24 mouse cellular contexts compared by ENCODE assay signal in the genomic region with DNA sequence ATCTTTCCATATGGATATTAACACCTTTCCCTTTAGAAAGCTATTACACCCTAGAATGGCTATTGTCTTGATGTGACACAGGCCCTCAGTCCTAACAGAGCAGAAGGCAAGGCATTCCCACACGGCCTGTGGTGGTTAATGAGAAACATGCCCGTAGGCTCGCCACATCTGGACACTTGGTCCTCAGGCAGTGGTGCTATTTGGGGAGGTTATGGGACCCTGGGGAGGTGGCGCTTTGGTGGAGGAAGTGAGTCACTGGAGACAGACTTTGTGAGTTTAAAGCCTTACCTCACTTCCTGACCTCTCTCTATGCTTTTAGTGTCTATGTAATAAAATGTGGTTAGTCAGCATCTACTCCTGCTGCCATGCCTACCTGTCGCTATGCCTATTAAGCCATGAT.
DNase-seq lines count a peak whose midpoint lies in the region; ATAC-seq lines count a peak whose summit lies in the region.
"Had no signal": no experiment of that assay in that cellular context is flagged by ENCODE, and none has a peak within 500 bp of the region (broad histone marks: within the 10 kb centered on the region; RNA-seq: fewer than 3 reads in every experiment).

No protein-coding gene starts in this region.

- H3K27ac ChIP-seq in hindbrain, embryonic 10.5 days = no peak overlapping the region
- H3K27ac ChIP-seq in hindbrain, embryonic 16.5 days (ENCODE audit: low read depth, low read length) = no peak overlapping the region
- no peak overlapping the region for H3K27ac ChIP-seq in embryonic facial prominence, embryonic 11.5 days (replicated peaks; ENCODE audit: low read depth, low read length)
- peak overlapping the region; percentile 73 for H3K27ac ChIP-seq in limb, embryonic 12.5 days
- no peak overlapping the region for H3K27ac ChIP-seq in heart, embryonic 11.5 days (ENCODE audit: low read depth, low read length)
- no peak overlapping the region for H3K27ac ChIP-seq in midbrain, embryonic 16.5 days (ENCODE audit: low read length)
- H3K27ac ChIP-seq: embryonic facial prominence, embryonic 13.5 days; forebrain, embryonic 13.5 days; gastrocnemius, adult 2 months; kidney, embryonic 15.5 days; liver, embryonic 14.5 days; lung, embryonic 15.5 days; midbrain, embryonic 10.5 days; stomach, embryonic 15.5 days had no signal

- 68% methylated on average over 5 of the region's 5 CpGs for WGBS in hindbrain, embryonic 10.5 days
- WGBS in hindbrain, embryonic 16.5 days = 69% methylated on average over 5 of the region's 5 CpGs
- WGBS in embryonic facial prominence, embryonic 11.5 days = 53% methylated on average over 5 of the region's 5 CpGs
- WGBS in limb, embryonic 12.5 days = 21% methylated on average over 5 of the region's 5 CpGs
- WGBS in heart, embryonic 11.5 days (ENCODE audit: insufficient replicate concordance) = 70% methylated on average over 5 of the region's 5 CpGs
- 90% methylated on average over 5 of the region's 5 CpGs for WGBS in midbrain, embryonic 16.5 days

- no peaks in the 10 kb centered on the region for H3K27me3 ChIP-seq in hindbrain, embryonic 10.5 days (ENCODE audit: insufficient read depth, poor library complexity, severe bottlenecking)
- H3K27me3 ChIP-seq in hindbrain, embryonic 16.5 days (replicated peaks; ENCODE audit: control insufficient read depth, insufficient read depth, low read length) = no peaks in the 10 kb centered on the region
- H3K27me3 ChIP-seq in embryonic facial prominence, embryonic 11.5 days (ENCODE audit: control insufficient read depth, insufficient read depth, low read length) = no peaks in the 10 kb centered on the region
- H3K27me3 ChIP-seq in limb, embryonic 12.5 days = no peaks in the 10 kb centered on the region
- no peaks in the 10 kb centered on the region for H3K27me3 ChIP-seq in heart, embryonic 11.5 days (ENCODE audit: control insufficient read depth, insufficient read depth, low read length)
- no peaks in the 10 kb centered on the region for H3K27me3 ChIP-seq in midbrain, embryonic 16.5 days (ENCODE audit: control insufficient read depth, insufficient read depth, low read depth, low read length)
- H3K27me3 ChIP-seq: embryonic facial prominence, embryonic 13.5 days; forebrain, embryonic 13.5 days; heart, embryonic 12.5 days; kidney, embryonic 15.5 days; lung, embryonic 15.5 days; stomach, embryonic 15.5 days had no signal

- ATAC-seq in hindbrain, embryonic 16.5 days = no peak
- ATAC-seq in embryonic facial prominence, embryonic 11.5 days (replicated peaks; ENCODE audit: insufficient number of reproducible peaks, low FRiP score, low TSS enrichment, low read depth) = no peak
- ATAC-seq in limb, embryonic 12.5 days (ENCODE audit: insufficient number of reproducible peaks, insufficient read depth, low FRiP score, low TSS enrichment, low read depth) = peak; percentile 76
- no peak for ATAC-seq in heart, embryonic 11.5 days (replicated peaks; ENCODE audit: insufficient number of reproducible peaks, low FRiP score, low TSS enrichment)
- no peak for ATAC-seq in midbrain, embryonic 16.5 days
- ATAC-seq: forebrain, embryonic 13.5 days had no signal

- H3K9ac ChIP-seq in hindbrain, embryonic 16.5 days (ENCODE audit: low read depth, low read length) = no peak overlapping the region
- H3K9ac ChIP-seq in embryonic facial prominence, embryonic 11.5 days (replicated peaks; ENCODE audit: low read length) = no peak overlapping the region
- H3K9ac ChIP-seq in limb, embryonic 12.5 days (replicated peaks) = no peak overlapping the region
- no peak overlapping the region for H3K9ac ChIP-seq in heart, embryonic 11.5 days (ENCODE audit: low read depth, low read length)
- H3K9ac ChIP-seq in midbrain, embryonic 16.5 days (ENCODE audit: low read depth, low read length) = no peak overlapping the region
- H3K9ac ChIP-seq: embryonic facial prominence, embryonic 13.5 days; forebrain, embryonic 13.5 days; heart, embryonic 12.5 days; kidney, embryonic 15.5 days; liver, embryonic 14.5 days; lung, embryonic 15.5 days; stomach, embryonic 15.5 days had no signal

- intact Hi-C loops in left cerebral cortex, postnatal 4 days (cut with DNase I) = no loop called here

- H3K4me2 ChIP-seq in hindbrain, embryonic 16.5 days (ENCODE audit: low read length) = no peak overlapping the region
- H3K4me2 ChIP-seq in embryonic facial prominence, embryonic 11.5 days (ENCODE audit: low read depth, low read length) = no peak overlapping the region
- no peak overlapping the region for H3K4me2 ChIP-seq in limb, embryonic 12.5 days
- H3K4me2 ChIP-seq in heart, embryonic 11.5 days = no peak overlapping the region
- H3K4me2 ChIP-seq in midbrain, embryonic 16.5 days (ENCODE audit: low read length) = no peak overlapping the region
- H3K4me2 ChIP-seq: embryonic facial prominence, embryonic 13.5 days; forebrain, embryonic 13.5 days; heart, embryonic 12.5 days; kidney, embryonic 15.5 days; lung, embryonic 15.5 days; stomach, embryonic 15.5 days had no signal

- H3K4me3 ChIP-seq in hindbrain, embryonic 10.5 days = no peak overlapping the region
- H3K4me3 ChIP-seq in hindbrain, embryonic 16.5 days (ENCODE audit: low read length) = no peak overlapping the region
- H3K4me3 ChIP-seq in embryonic facial prominence, embryonic 11.5 days (ENCODE audit: low read depth, low read length) = no peak overlapping the region
- no peak overlapping the region for H3K4me3 ChIP-seq in limb, embryonic 12.5 days (replicated peaks)
- no peak overlapping the region for H3K4me3 ChIP-seq in heart, embryonic 11.5 days (ENCODE audit: low read depth, low read length)
- H3K4me3 ChIP-seq in midbrain, embryonic 16.5 days (ENCODE audit: low read depth, low read length) = no peak overlapping the region
- H3K4me3 ChIP-seq: embryonic facial prominence, embryonic 13.5 days; forebrain, embryonic 13.5 days; gastrocnemius, adult 2 months; heart, embryonic 12.5 days; kidney, embryonic 15.5 days; lung, embryonic 15.5 days; midbrain, embryonic 10.5 days; stomach, embryonic 15.5 days had no signal

- no peaks in the 10 kb centered on the region for H3K9me3 ChIP-seq in hindbrain, embryonic 10.5 days
- no peaks in the 10 kb centered on the region for H3K9me3 ChIP-seq in hindbrain, embryonic 16.5 days (ENCODE audit: control insufficient read depth, low read length)
- no peaks in the 10 kb centered on the region for H3K9me3 ChIP-seq in embryonic facial prominence, embryonic 11.5 days (replicated peaks; ENCODE audit: control insufficient read depth, low read length)
- no peaks in the 10 kb centered on the region for H3K9me3 ChIP-seq in limb, embryonic 12.5 days
- H3K9me3 ChIP-seq in heart, embryonic 11.5 days (replicated peaks; ENCODE audit: control insufficient read depth, low read length) = no peaks in the 10 kb centered on the region
- no peaks in the 10 kb centered on the region for H3K9me3 ChIP-seq in midbrain, embryonic 16.5 days (replicated peaks; ENCODE audit: control insufficient read depth, low read length, poor library complexity, severe bottlenecking)
- H3K9me3 ChIP-seq: embryonic facial prominence, embryonic 13.5 days; forebrain, embryonic 13.5 days; heart, embryonic 12.5 days; kidney, embryonic 15.5 days; lung, embryonic 15.5 days; midbrain, embryonic 10.5 days; stomach, embryonic 15.5 days had no signal

- peak; percentile 10 for DNase-seq in hindbrain, embryonic 10.5 days (ENCODE audit: low spot score)
- DNase-seq in embryonic facial prominence, embryonic 11.5 days (ENCODE audit: low spot score) = peak; percentile 33
- no peak for DNase-seq in left cerebral cortex, postnatal 4 days
- DNase-seq: adrenal gland, postnatal 14 days; cerebellum, adult 2 months; cerebellum, postnatal 25 days; gastrocnemius, adult 2 months; heart, postnatal 10 days; kidney, adult 11 months; kidney, postnatal 36 days; lung, postnatal 4 days; thymus, postnatal 36 days had no signal

- H3K4me1 ChIP-seq in hindbrain, embryonic 10.5 days (replicated peaks) = no peaks in the 10 kb centered on the region
- no peaks in the 10 kb centered on the region for H3K4me1 ChIP-seq in hindbrain, embryonic 16.5 days (ENCODE audit: control insufficient read depth, insufficient read depth, low read depth, low read length)
- no peaks in the 10 kb centered on the region for H3K4me1 ChIP-seq in embryonic facial prominence, embryonic 11.5 days (ENCODE audit: control insufficient read depth, insufficient read depth, low read length)
- H3K4me1 ChIP-seq in limb, embryonic 12.5 days (replicated peaks) = peaks cover 28% of the 10 kb centered on the region
- H3K4me1 ChIP-seq in heart, embryonic 11.5 days (ENCODE audit: control insufficient read depth, insufficient read depth, low read length) = no peaks in the 10 kb centered on the region
- H3K4me1 ChIP-seq in midbrain, embryonic 16.5 days (ENCODE audit: control insufficient read depth, insufficient read depth, low read length) = no peaks in the 10 kb centered on the region
- H3K4me1 ChIP-seq: embryonic facial prominence, embryonic 13.5 days; forebrain, embryonic 13.5 days; heart, embryonic 12.5 days; kidney, embryonic 15.5 days; lung, embryonic 15.5 days; midbrain, embryonic 10.5 days; stomach, embryonic 15.5 days had no signal

- H3K36me3 ChIP-seq in hindbrain, embryonic 10.5 days = no peaks in the 10 kb centered on the region
- H3K36me3 ChIP-seq in hindbrain, embryonic 16.5 days (ENCODE audit: control insufficient read depth, insufficient read depth, low read length) = no peaks in the 10 kb centered on the region
- no peaks in the 10 kb centered on the region for H3K36me3 ChIP-seq in embryonic facial prominence, embryonic 11.5 days (replicated peaks; ENCODE audit: control insufficient read depth, insufficient read depth, low read depth, low read length)
- H3K36me3 ChIP-seq in limb, embryonic 12.5 days = no peaks in the 10 kb centered on the region
- H3K36me3 ChIP-seq in heart, embryonic 11.5 days (ENCODE audit: control insufficient read depth, insufficient read depth, low read length) = no peaks in the 10 kb centered on the region
- H3K36me3 ChIP-seq in midbrain, embryonic 16.5 days (ENCODE audit: control insufficient read depth, insufficient read depth, low read length) = no peaks in the 10 kb centered on the region
- H3K36me3 ChIP-seq: embryonic facial prominence, embryonic 13.5 days; heart, embryonic 12.5 days; kidney, embryonic 15.5 days; lung, embryonic 15.5 days; midbrain, embryonic 10.5 days; stomach, embryonic 15.5 days had no signal
